Mouse (Mus musculus) granulocyte monocyte progenitor cell, adult 5-6 weeks (primary cell): ENCODE data around the gene Srebf1. TPM values are rescaled to one million over a fixed set of nuclear protein-coding genes. Genes with fewer than 3 reads are reported as not detected.
A peak's percentile ranks its signal among the peaks of the same experiment; 100 is the strongest.

Experiments used
- ATAC-seq: replicated peaks from 2 replicates; pipeline ENCODE4 v1.8.0; 2016; ENCODE audit warnings: mild to moderate bottlenecking, moderate TSS enrichment, inconsistent platforms; ENCODE audit not compliant: poor library complexity, severe bottlenecking
- total RNA-seq, 2 experiments: library from RNA; stranded (forward) in 1 of 2; stranded (reverse) in 1 of 2; fragments of 200-712, 200-1000 nt in 1 of 2; fragments of >200 nt in 1 of 2; fragmentation: Nextera tagmentation in 1 of 2; gene quantifications; 2 replicates each; pipeline ENCODE4 v1.2.3; 2014 to 2017

Gene Srebf1
- 27.3 and 33.0 TPM in 2 replicates for total RNA-seq (2014; fragmentation: Nextera tagmentation)
- 36.8 and 42.0 TPM in 2 replicates for total RNA-seq (2017)

- ATAC-seq: peak; percentile 78
Measured at GRCm38 (mm10) chr11:60222469-60223236, at the start of gene Srebf1. Gene Srebf1, minus strand, starts transcription at chr11:60222581.

GRCm38 (mm10) chr11:60268563-60268962 lies 46.2 kb upstream of the Srebf1 start:
- peak; percentile 17; the same call in 1 of the 2 replicates for ATAC-seq

- no peak for ATAC-seq
Measured at GRCm38 (mm10) chr11:60265271-60265985, 43.0 kb upstream of the Srebf1 start.

- no peak for ATAC-seq
Measured at GRCm38 (mm10) chr11:60264651-60265050, 42.3 kb upstream of the Srebf1 start.

- no peak for ATAC-seq
Measured at GRCm38 (mm10) chr11:60262396-60262795, 40.0 kb upstream of the Srebf1 start.

- ATAC-seq: no peak
Measured at GRCm38 (mm10) chr11:60260743-60261142, 38.4 kb upstream of the Srebf1 start.

- ATAC-seq: no peak
Measured at GRCm38 (mm10) chr11:60257696-60258095, 35.3 kb upstream of the Srebf1 start.

- no peak for ATAC-seq
Measured at GRCm38 (mm10) chr11:60256713-60257112, 34.3 kb upstream of the Srebf1 start.

GRCm38 (mm10) chr11:60256176-60256681 lies 33.8 kb upstream of the Srebf1 start:
- no peak for ATAC-seq

- ATAC-seq: no peak
Measured at GRCm38 (mm10) chr11:60255639-60256038, 33.3 kb upstream of the Srebf1 start.

- no peak for ATAC-seq
Measured at GRCm38 (mm10) chr11:60255181-60255580, 32.8 kb upstream of the Srebf1 start.

- ATAC-seq: no peak
Measured at GRCm38 (mm10) chr11:60254308-60254707, 31.9 kb upstream of the Srebf1 start.

GRCm38 (mm10) chr11:60253546-60253945 lies 31.2 kb upstream of the Srebf1 start:
- no peak for ATAC-seq

- ATAC-seq: peak; percentile 72
Measured at GRCm38 (mm10) chr11:60250971-60251643, 28.7 kb upstream of the Srebf1 start.

GRCm38 (mm10) chr11:60249885-60250284 lies 27.5 kb upstream of the Srebf1 start:
- ATAC-seq: no peak

GRCm38 (mm10) chr11:60248596-60249404 lies 26.4 kb upstream of the Srebf1 start:
- no peak for ATAC-seq

- no peak for ATAC-seq
Measured at GRCm38 (mm10) chr11:60247753-60248550, 25.6 kb upstream of the Srebf1 start.

GRCm38 (mm10) chr11:60246077-60246476 lies 23.7 kb upstream of the Srebf1 start:
- no peak for ATAC-seq

- ATAC-seq: no peak
Measured at GRCm38 (mm10) chr11:60244503-60245143, 22.2 kb upstream of the Srebf1 start.
